Mouse (Mus musculus): ENCODE data around the gene Sema6b. TPM values are rescaled to one million over a fixed set of nuclear protein-coding genes. Genes with fewer than 3 reads are reported as not detected.

Sema6b gene
- polyA plus RNA-seq, 1 experiment from 2014 or later: 16.2 TPM

DNA sequence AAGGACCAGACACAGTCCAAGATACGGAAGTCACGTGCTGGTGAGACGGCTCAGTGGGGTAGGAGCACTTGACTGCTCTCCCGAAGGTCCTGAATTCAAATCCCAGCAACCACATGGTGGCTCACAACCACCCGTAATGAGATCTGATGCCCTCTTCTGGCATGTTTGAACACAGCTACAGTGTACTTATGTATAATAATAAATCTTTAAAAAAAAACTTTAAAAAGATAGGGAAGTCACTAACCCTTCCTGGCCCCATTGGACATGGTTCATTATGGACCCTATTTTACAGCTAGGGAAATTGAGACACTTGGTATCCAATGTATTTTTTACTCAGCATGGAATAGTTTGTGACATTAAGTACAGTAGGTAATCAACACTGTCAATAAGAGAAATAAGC lies 62.6 kb downstream of the Sema6b start:
- ATAC-seq (ENCODE audit: low FRiP score): no peak
- H3K27ac ChIP-seq (replicated peaks): no peak overlapping the region
- H3K4me2 ChIP-seq: no peak overlapping the region
- H3K4me1 ChIP-seq: peaks cover 51% of the 10 kb centered on the region
- H3K9ac ChIP-seq (replicated peaks): no peak overlapping the region
- no peak overlapping the region for H3K4me3 ChIP-seq (replicated peaks)
- H3K9me3 ChIP-seq (replicated peaks): no peaks in the 10 kb centered on the region
- peaks cover 16% of the 10 kb centered on the region for H3K36me3 ChIP-seq
- no peaks in the 10 kb centered on the region for H3K27me3 ChIP-seq (replicated peaks)
- 93% methylated on average over 5 of the region's 5 CpGs for WGBS

DNA sequence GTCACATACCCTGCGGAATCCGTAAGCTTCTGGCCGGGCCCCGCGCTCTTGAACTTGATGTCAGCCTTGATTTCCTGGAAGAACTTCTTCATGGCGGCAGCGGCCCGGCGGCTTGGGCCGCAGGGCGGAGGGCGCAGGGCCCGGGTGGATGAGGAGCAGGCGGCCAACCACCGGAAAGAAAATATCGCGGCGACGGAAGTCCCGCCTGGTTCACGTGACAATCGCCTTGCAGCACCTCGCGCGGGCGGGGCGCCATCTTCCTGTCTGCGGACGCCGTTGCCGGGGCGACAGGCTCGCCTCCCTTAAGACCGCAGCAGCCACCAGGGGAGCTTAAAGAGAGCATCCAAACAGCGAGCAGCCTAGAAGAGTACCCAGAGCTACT lies 65.3 kb downstream of the Sema6b start, which contains the start of gene Ubxn6:
Gene Ubxn6, minus strand, starts transcription at position 202 of the 382 bp plus-strand sequence.
- H3K4me2 ChIP-seq: peak within 1 kb of the TSS; percentile 86
- WGBS: 0% methylated on average over 34 of the region's 35 CpGs
- no peaks in the 10 kb centered on the region for H3K9me3 ChIP-seq (replicated peaks)
- peaks cover 37% of the 10 kb centered on the region for H3K36me3 ChIP-seq
- H3K4me1 ChIP-seq: peaks cover 24% of the 10 kb centered on the region
- ATAC-seq (ENCODE audit: low FRiP score): peak; percentile 58
- peak within 1 kb of the TSS; percentile 93 for H3K27ac ChIP-seq (replicated peaks)
- peak within 1 kb of the TSS; percentile 91 for H3K9ac ChIP-seq (replicated peaks)
- H3K4me3 ChIP-seq (replicated peaks): peak within 1 kb of the TSS; percentile 96
- H3K27me3 ChIP-seq (replicated peaks): no peaks in the 10 kb centered on the region

GRCm38 (mm10) chr17:56074097-56074826 lies 65.9 kb downstream of the Sema6b start:
- Histone ChIP-seq H3K4me3 (replicated peaks) (peak overlapping the region; percentile 96), H3K36me3 (peaks cover 42% of the 10 kb centered on the region), H3K4me1 (peaks cover 24% of the 10 kb centered on the region), H3K9me3 (replicated peaks) (no peaks in the 10 kb centered on the region), H3K27me3 (replicated peaks) (no peaks in the 10 kb centered on the region), H3K4me2 (peak overlapping the region; percentile 86), H3K27ac (replicated peaks) (peak overlapping the region; percentile 93), H3K9ac (replicated peaks) (peak overlapping the region; percentile 91)
- ATAC-seq (ENCODE audit: low FRiP score): peak; percentile 25
- WGBS: 10% methylated on average over 22 of the region's 22 CpGs

Small RNAs within 50 kb of the gene (microRNA-seq; reads per million reads assigned to microRNA genes)
- not detected for gene Gm44397

Other genes starting within 250 kb of the Sema6b start
- 14.7 and 14.8 TPM in 2 replicates for gene Zfp959, start 248.2 kb downstream of the Sema6b start, polyA plus RNA-seq (2015; fragmentation: Nextera tagmentation; extraction: Ambion mirVana)
- gene Zfp119b, start 190.8 kb downstream of the Sema6b start, polyA plus RNA-seq (2015; fragmentation: Nextera tagmentation; extraction: Ambion mirVana): 9.2 and 9.3 TPM in 2 replicates
- 7.4 and 9.0 TPM in 2 replicates for gene Ebi3, start 187.7 kb downstream of the Sema6b start, polyA plus RNA-seq (2015; fragmentation: Nextera tagmentation; extraction: Ambion mirVana)
- 19.5 and 23.5 TPM in 2 replicates for gene Yju2, start 181.2 kb downstream of the Sema6b start, polyA plus RNA-seq (2015; fragmentation: Nextera tagmentation; extraction: Ambion mirVana)
- gene Shd, start 169.9 kb downstream of the Sema6b start, polyA plus RNA-seq (2015; fragmentation: Nextera tagmentation; extraction: Ambion mirVana): 152 and 195 TPM in 2 replicates
- 189 and 228 TPM in 2 replicates for gene Fsd1, start 153.8 kb downstream of the Sema6b start, polyA plus RNA-seq (2015; fragmentation: Nextera tagmentation; extraction: Ambion mirVana)
- 7.3 and 11.5 TPM in 2 replicates for gene Stap2, start 134.8 kb downstream of the Sema6b start, polyA plus RNA-seq (2015; fragmentation: Nextera tagmentation; extraction: Ambion mirVana)
- 121 and 130 TPM in 2 replicates for gene Mpnd, start 134.6 kb downstream of the Sema6b start, polyA plus RNA-seq (2015; fragmentation: Nextera tagmentation; extraction: Ambion mirVana)
- gene Sh3gl1, start 103.7 kb downstream of the Sema6b start, polyA plus RNA-seq (2015; fragmentation: Nextera tagmentation; extraction: Ambion mirVana): 105 and 114 TPM in 2 replicates
- 4.0 and 10.1 TPM in 2 replicates for gene Chaf1a, start 99.9 kb downstream of the Sema6b start, polyA plus RNA-seq (2015; fragmentation: Nextera tagmentation; extraction: Ambion mirVana)
- 65.3 and 79.4 TPM in 2 replicates for gene Ubxn6, start 65.3 kb downstream of the Sema6b start, polyA plus RNA-seq (2015; fragmentation: Nextera tagmentation; extraction: Ambion mirVana)
- 124 and 134 TPM in 2 replicates for gene Hdgfl2, start 60.7 kb downstream of the Sema6b start, polyA plus RNA-seq (2015; fragmentation: Nextera tagmentation; extraction: Ambion mirVana)
- gene Plin4, start 30.5 kb downstream of the Sema6b start, polyA plus RNA-seq (2015; fragmentation: Nextera tagmentation; extraction: Ambion mirVana): 0.09 and 0.10 TPM in 2 replicates
- 2.4 and 2.7 TPM in 2 replicates for gene Plin5, start 22.7 kb downstream of the Sema6b start, polyA plus RNA-seq (2015; fragmentation: Nextera tagmentation; extraction: Ambion mirVana)
- gene Lrg1, start 18.3 kb downstream of the Sema6b start, polyA plus RNA-seq (2015; fragmentation: Nextera tagmentation; extraction: Ambion mirVana): 0.22 and 0.63 TPM in 2 replicates
- gene Tnfaip8l1, start 22.1 kb upstream of the Sema6b start, polyA plus RNA-seq (2015; fragmentation: Nextera tagmentation; extraction: Ambion mirVana): 10.5 and 10.6 TPM in 2 replicates
- gene Mydgf, start 43.6 kb upstream of the Sema6b start, polyA plus RNA-seq (2015; fragmentation: Nextera tagmentation; extraction: Ambion mirVana): 80.3 and 82.3 TPM in 2 replicates
- 22.4 and 27.2 TPM in 2 replicates for gene Dpp9, start 78.6 kb upstream of the Sema6b start, polyA plus RNA-seq (2015; fragmentation: Nextera tagmentation; extraction: Ambion mirVana)
- gene Fem1a, start 116.5 kb upstream of the Sema6b start, polyA plus RNA-seq (2015; fragmentation: Nextera tagmentation; extraction: Ambion mirVana): 16.2 and 16.9 TPM in 2 replicates
- 1.2 and 2.9 TPM in 2 replicates for gene Ticam1, start 136.4 kb upstream of the Sema6b start, polyA plus RNA-seq (2015; fragmentation: Nextera tagmentation; extraction: Ambion mirVana)
- 13.2 and 28.7 TPM in 2 replicates for gene Plin3, start 152.5 kb upstream of the Sema6b start, polyA plus RNA-seq (2015; fragmentation: Nextera tagmentation; extraction: Ambion mirVana)
- gene Arrdc5, start 159.9 kb upstream of the Sema6b start, polyA plus RNA-seq (2015; fragmentation: Nextera tagmentation; extraction: Ambion mirVana): 0.34 TPM in 1 of 2 replicates, not detected in the other
- gene Uhrf1, start 163.0 kb upstream of the Sema6b start, polyA plus RNA-seq (2015; fragmentation: Nextera tagmentation; extraction: Ambion mirVana): 13.8 and 59.4 TPM in 2 replicates
- 59.1 and 65.2 TPM in 2 replicates for gene Kdm4b, start 185.7 kb upstream of the Sema6b start, polyA plus RNA-seq (2015; fragmentation: Nextera tagmentation; extraction: Ambion mirVana)

Data from neural tube, embryonic 15.5 days (tissue).